Comparison of ENCODE assay signal across 25 mouse cellular contexts in the genomic region with DNA sequence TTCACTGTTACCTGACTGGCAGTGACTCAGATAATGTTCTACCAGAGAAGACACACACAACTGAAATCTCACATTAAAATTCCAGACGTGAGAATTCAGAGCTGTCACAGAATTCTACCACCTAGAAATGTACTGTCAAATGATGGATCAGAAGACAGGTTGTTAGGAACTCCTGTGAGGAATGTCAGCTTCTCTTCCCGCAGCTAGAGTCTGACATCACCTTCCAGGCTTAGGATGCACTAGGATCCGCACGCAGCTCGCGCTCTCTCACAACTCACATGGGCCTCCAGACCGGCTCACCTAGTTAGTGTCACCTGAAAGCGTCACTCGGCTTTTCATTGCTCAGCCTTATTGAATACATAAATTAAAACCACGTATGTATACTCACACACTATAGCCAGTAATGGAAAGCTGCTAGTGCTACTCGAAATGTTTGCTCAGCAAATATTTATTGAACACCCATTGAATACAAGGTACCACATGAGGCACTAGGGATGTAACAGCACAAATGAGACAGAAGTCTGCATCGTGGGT.
DNase-seq lines count a peak whose midpoint lies in the region; ATAC-seq lines count a peak whose summit lies in the region.
"Had no signal": no experiment of that assay in that cellular context is flagged by ENCODE, and none has a peak within 500 bp of the region (broad histone marks: within the 10 kb centered on the region; RNA-seq: fewer than 3 reads in every experiment).

No protein-coding gene starts in this region.

- H3K9me3 ChIP-seq in midbrain, embryonic 11.5 days (ENCODE audit: control insufficient read depth, low read length) = no peaks in the 10 kb centered on the region
- no peaks in the 10 kb centered on the region for H3K9me3 ChIP-seq in midbrain, embryonic 14.5 days (ENCODE audit: control insufficient read depth, low read length)
- no peaks in the 10 kb centered on the region for H3K9me3 ChIP-seq in stomach, embryonic 16.5 days (replicated peaks; ENCODE audit: control insufficient read depth, low read length)
- H3K9me3 ChIP-seq: embryonic facial prominence, embryonic 12.5 days; embryonic facial prominence, embryonic 15.5 days; forebrain, embryonic 13.5 days; heart, embryonic 12.5 days; heart, embryonic 15.5 days; hindbrain, embryonic 10.5 days; hindbrain, embryonic 13.5 days had no signal

- no peaks in the 10 kb centered on the region for H3K27me3 ChIP-seq in midbrain, embryonic 11.5 days (ENCODE audit: control insufficient read depth, insufficient read depth, low read length)
- H3K27me3 ChIP-seq in midbrain, embryonic 14.5 days (ENCODE audit: control insufficient read depth, insufficient read depth, low read length) = no peaks in the 10 kb centered on the region
- H3K27me3 ChIP-seq in stomach, embryonic 16.5 days (ENCODE audit: control insufficient read depth, insufficient read depth, low read length) = no peaks in the 10 kb centered on the region
- H3K27me3 ChIP-seq: embryonic facial prominence, embryonic 12.5 days; embryonic facial prominence, embryonic 15.5 days; forebrain, embryonic 13.5 days; heart, embryonic 12.5 days; heart, embryonic 15.5 days; hindbrain, embryonic 13.5 days had no signal

- H3K9ac ChIP-seq in midbrain, embryonic 11.5 days (ENCODE audit: low read length) = no peak overlapping the region
- no peak overlapping the region for H3K9ac ChIP-seq in midbrain, embryonic 14.5 days (replicated peaks; ENCODE audit: low read length)
- no peak overlapping the region for H3K9ac ChIP-seq in stomach, embryonic 16.5 days (ENCODE audit: low read length)
- H3K9ac ChIP-seq: embryonic facial prominence, embryonic 12.5 days; embryonic facial prominence, embryonic 15.5 days; forebrain, embryonic 13.5 days; heart, embryonic 12.5 days; heart, embryonic 15.5 days; hindbrain, embryonic 13.5 days had no signal

- ATAC-seq in midbrain, embryonic 11.5 days (ENCODE audit: low FRiP score) = peak; percentile 19; the same call in 1 of the 2 replicates
- ATAC-seq in midbrain, embryonic 14.5 days (ENCODE audit: low FRiP score, low TSS enrichment) = no peak
- ATAC-seq in stomach, embryonic 16.5 days (ENCODE audit: insufficient read depth, low FRiP score) = peak; percentile 51; the same call in 1 of the 2 replicates
- ATAC-seq: CD4-positive, CD25-positive, alpha-beta regulatory T cell, adult 4 months; forebrain, embryonic 13.5 days; hindbrain, embryonic 16.5 days had no signal

- H3K4me2 ChIP-seq in midbrain, embryonic 11.5 days = no peak overlapping the region
- no peak overlapping the region for H3K4me2 ChIP-seq in midbrain, embryonic 14.5 days (ENCODE audit: low read length)
- no peak overlapping the region for H3K4me2 ChIP-seq in stomach, embryonic 16.5 days (ENCODE audit: low read depth, low read length)
- H3K4me2 ChIP-seq: embryonic facial prominence, embryonic 12.5 days; embryonic facial prominence, embryonic 15.5 days; forebrain, embryonic 13.5 days; heart, embryonic 12.5 days; heart, embryonic 15.5 days; hindbrain, embryonic 13.5 days had no signal

- no peak overlapping the region for H3K4me3 ChIP-seq in midbrain, embryonic 11.5 days (ENCODE audit: low read depth, low read length)
- no peak overlapping the region for H3K4me3 ChIP-seq in midbrain, embryonic 14.5 days (replicated peaks; ENCODE audit: low read depth, low read length)
- no peak overlapping the region for H3K4me3 ChIP-seq in stomach, embryonic 16.5 days (replicated peaks; ENCODE audit: low read length)
- H3K4me3 ChIP-seq: embryonic facial prominence, embryonic 12.5 days; embryonic facial prominence, embryonic 15.5 days; forebrain, embryonic 13.5 days; heart, embryonic 12.5 days; heart, embryonic 15.5 days; hindbrain, embryonic 10.5 days; hindbrain, embryonic 13.5 days had no signal

- 87% methylated on average over 12 of the region's 12 CpGs for WGBS in midbrain, embryonic 11.5 days
- WGBS in midbrain, embryonic 14.5 days = 83% methylated on average over 12 of the region's 12 CpGs
- 73% methylated on average over 12 of the region's 12 CpGs for WGBS in stomach, embryonic 16.5 days

- no peak for DNase-seq in midbrain, embryonic 11.5 days (ENCODE audit: low spot score, missing footprints)
- DNase-seq in midbrain, embryonic 14.5 days = no peak
- DNase-seq in testis, postnatal 10 days (ENCODE audit: low spot score) = peak; percentile 20
- no peak for DNase-seq in testis, postnatal 14 days (ENCODE audit: low spot score)
- no peak for DNase-seq in natural killer cell, adult 2 months (ENCODE audit: low spot score in 2 of 2)
- DNase-seq: adrenal gland, adult 8-10 months; adrenal gland, postnatal 25 days; cerebellum, adult 11 months; cerebellum, adult 2 months; cerebellum, adult 9-11 months; cerebellum, postnatal 25 days; gastrocnemius, postnatal 25 days; heart, adult 18-20 months; heart, postnatal 10 days; heart, postnatal 36 days had no signal

- H3K4me1 ChIP-seq in midbrain, embryonic 11.5 days (ENCODE audit: control insufficient read depth, insufficient read depth, low read length) = peaks cover 3% of the 10 kb centered on the region; the same call in 1 of the 2 replicates
- H3K4me1 ChIP-seq in midbrain, embryonic 14.5 days (ENCODE audit: control insufficient read depth, insufficient read depth, low read length) = peaks cover 23% of the 10 kb centered on the region
- peaks cover 6% of the 10 kb centered on the region; the same call in 1 of the 2 replicates for H3K4me1 ChIP-seq in stomach, embryonic 16.5 days (ENCODE audit: control insufficient read depth, insufficient read depth, low read length)
- H3K4me1 ChIP-seq: embryonic facial prominence, embryonic 12.5 days; embryonic facial prominence, embryonic 15.5 days had no signal

- H3K27ac ChIP-seq in midbrain, embryonic 11.5 days (ENCODE audit: low read depth, low read length) = no peak overlapping the region
- no peak overlapping the region; the same call in 1 of the 2 replicates for H3K27ac ChIP-seq in midbrain, embryonic 14.5 days (replicated peaks; ENCODE audit: low read depth, low read length)
- H3K27ac ChIP-seq in stomach, embryonic 16.5 days (ENCODE audit: low read length) = no peak overlapping the region
- H3K27ac ChIP-seq: embryonic facial prominence, embryonic 12.5 days; embryonic facial prominence, embryonic 15.5 days; forebrain, embryonic 13.5 days; heart, embryonic 15.5 days; hindbrain, embryonic 10.5 days; hindbrain, embryonic 13.5 days had no signal

- H3K36me3 ChIP-seq in midbrain, embryonic 11.5 days (ENCODE audit: control insufficient read depth, insufficient read depth, low read length) = no peaks in the 10 kb centered on the region
- peaks cover 23% of the 10 kb centered on the region for H3K36me3 ChIP-seq in midbrain, embryonic 14.5 days (ENCODE audit: control insufficient read depth, insufficient read depth, low read length)
- peaks cover 20% of the 10 kb centered on the region for H3K36me3 ChIP-seq in stomach, embryonic 16.5 days (ENCODE audit: control insufficient read depth, insufficient read depth, low read length)
